Mouse (Mus musculus) MEL (cell line): ENCODE data around the gene Phgdh.

ENCODE experiments used
- E2F4 ChIP-seq: IDR thresholded peaks from 2 replicates; pipeline ENCODE4 v1.6.1; 2011; ENCODE audit warnings: low read depth, low read length, improper control_type of control experiment, borderline replicate concordance
- ELF1 ChIP-seq: IDR thresholded peaks from 2 replicates; pipeline ENCODE4 v1.6.1; 2014; ENCODE audit warnings: low read depth, mild to moderate bottlenecking, inconsistent platforms, low read length, improper control_type of control experiment, moderate library complexity
- EP300 ChIP-seq, 2 experiments: IDR thresholded peaks; 2 replicates each; pipeline ENCODE4 v1.6.1; 2011; ENCODE audit warnings: improper control_type of control experiment in 2 of 2, low read length in 2 of 2, low read depth in 1 of 2, mild to moderate bottlenecking in 1 of 2
- MXI1 ChIP-seq: IDR thresholded peaks from 2 replicates; pipeline ENCODE4 v1.6.1; 2011; ENCODE audit warnings: mild to moderate bottlenecking, low read depth, low read length, improper control_type of control experiment
- MYB ChIP-seq: IDR thresholded peaks from 2 replicates; pipeline ENCODE4 v1.6.1; 2011; ENCODE audit warnings: mild to moderate bottlenecking, low read depth, low read length, improper control_type of control experiment
- NRF1 ChIP-seq: IDR thresholded peaks from 2 replicates; pipeline ENCODE4 v1.6.1; 2014; ENCODE audit warnings: low read depth, mild to moderate bottlenecking, inconsistent platforms, low read length, improper control_type of control experiment, moderate library complexity; ENCODE audit not compliant: poor library complexity, insufficient read depth, severe bottlenecking
- POLR2A ChIP-seq, 2 experiments: IDR thresholded peaks; 2 replicates each; pipeline ENCODE4 v1.6.1; 2011 to 2012; ENCODE audit warnings: low read length in 2 of 2, mild to moderate bottlenecking in 2 of 2, control low read depth in 1 of 2, improper control_type of control experiment in 1 of 2, low read depth in 1 of 2, moderate library complexity in 1 of 2; ENCODE audit not compliant: control insufficient read depth in 1 of 2, insufficient read depth in 1 of 2, poor library complexity in 1 of 2
- POLR2AphosphoS2 ChIP-seq: IDR thresholded peaks from 2 replicates; pipeline ENCODE4 v1.6.1; 2011; ENCODE audit warnings: low read length, improper control_type of control experiment
- SMC3 ChIP-seq: IDR thresholded peaks from 2 replicates; pipeline ENCODE4 v1.6.1; 2011; ENCODE audit warnings: low read depth, low read length, improper control_type of control experiment
- TCF12 ChIP-seq: IDR thresholded peaks from 2 replicates; pipeline ENCODE4 v1.6.1; 2014; ENCODE audit warnings: low read depth, mild to moderate bottlenecking, inconsistent platforms, low read length, improper control_type of control experiment, moderate library complexity
- UBTF ChIP-seq: IDR thresholded peaks from 2 replicates; pipeline ENCODE4 v1.6.1; 2012; ENCODE audit warnings: low read depth, mild to moderate bottlenecking, inconsistent platforms, low read length, improper control_type of control experiment, moderate library complexity, borderline replicate concordance; ENCODE audit not compliant: insufficient read depth

GRCm38 (mm10) chr3:98362753-98363152 is 23.0 kb upstream of the Phgdh start:
- TF ChIP-seq POLR2AphosphoS2 (no peak), TCF12 (no peak), ELF1 (no peak), POLR2A (IDR thresholded peaks at IDR 0.05; ENCODE audit: control insufficient read depth in 1 of 2, insufficient read depth in 1 of 2, low read depth in 1 of 2, low read length in 2 of 2, poor library complexity in 1 of 2) (no peak), EP300 (IDR thresholded peaks at IDR 0.05; ENCODE audit: low read depth in 1 of 2, low read length in 2 of 2) (no peak), SMC3 (peak; percentile 70), MYB (no peak), NRF1 (no peak), UBTF (no peak), E2F4 (no peak), MXI1 (no peak)
